Mouse (Mus musculus) left cerebral cortex, postnatal 36 days (tissue): ENCODE measurements at regions not wholly inside any gene's neighbourhood (a gene's known extent, or its start where the extent isn't known, plus 50 kb on each side); places are given as distances from the start of the nearest gene placed in this dataset.
"Not testable (repeated sequence)": the region's sequence is repeated elsewhere in the genome, so short reads cannot be mapped to it uniquely, and the experiment has no call there.

Experiments used
- DNase-seq, 2 experiments: peaks; one replicate each; pipeline ENCODE4 v3.0.0; 2021 to 2022; ENCODE audit warnings: low spot score in 2 of 2, mixed read lengths in 1 of 2
- intact Hi-C: fragments of 180-260 bp; cut with DNase I; formaldehyde crosslinking; loops from one replicate; pipeline ENCODE4 v1.15.1; 2025

- intact Hi-C loops: no loop called here
- DNase-seq: peak; percentile 30 to 60
Observed at GRCm38 (mm10) chr4:79670203-79670891, 1163.6 kb upstream of the Tyrp1 start.

DNA sequence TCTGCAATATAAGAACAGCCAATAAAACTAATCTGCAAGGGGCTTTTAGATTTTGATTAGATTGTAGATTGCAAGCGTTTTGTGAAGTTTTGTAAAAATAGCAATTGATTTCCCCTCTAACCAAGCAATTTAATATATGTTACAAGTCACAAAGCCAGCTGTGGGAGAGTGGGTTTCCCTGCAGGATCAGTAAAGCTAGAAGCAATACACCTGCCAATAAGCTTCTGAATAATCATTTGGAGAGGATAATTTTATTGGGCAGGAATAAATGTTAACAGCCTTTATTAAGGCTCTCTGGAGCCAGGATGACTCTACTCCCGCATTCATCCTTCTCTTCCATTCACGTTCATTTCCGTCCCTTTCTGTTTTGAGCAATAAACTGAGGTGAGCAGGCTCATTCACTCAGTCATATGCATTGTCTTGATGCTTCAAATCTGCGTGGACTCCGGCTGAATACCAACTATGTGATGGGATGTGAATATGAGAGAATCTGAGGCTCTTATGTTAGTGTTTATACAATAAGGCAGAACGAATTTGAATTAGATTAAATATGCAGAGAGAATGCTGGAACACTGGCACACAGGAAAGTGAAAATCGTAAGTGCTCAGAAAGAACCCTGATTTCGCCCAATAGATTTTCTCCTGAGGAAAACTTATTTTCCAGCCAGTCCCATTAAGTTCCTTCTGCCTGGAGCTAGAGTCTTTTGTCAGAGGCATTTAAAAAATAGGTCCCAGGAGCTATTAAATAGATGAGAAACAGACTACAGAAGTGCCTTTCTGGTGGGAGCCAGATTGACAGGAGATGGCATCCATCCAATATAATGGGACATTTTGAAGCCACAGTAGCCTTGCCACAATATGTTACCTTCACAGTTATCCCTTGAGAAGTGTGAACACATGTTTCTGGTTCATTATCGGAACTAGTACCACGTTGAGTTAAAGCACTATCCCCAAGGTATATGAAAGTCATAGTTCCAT, 1138.8 kb upstream of the Tyrp1 start:
- DNase-seq: no peak
- intact Hi-C loops: no loop called here

- intact Hi-C loops, DNase-seq: not testable (repeated sequence)
Observed at GRCm38 (mm10) chr4:79720915-79721314, 1113.0 kb upstream of the Tyrp1 start.

- intact Hi-C loops: no loop called here
- DNase-seq: no peak
Observed at GRCm38 (mm10) chr4:79724103-79724502, 1109.8 kb upstream of the Tyrp1 start.

DNA sequence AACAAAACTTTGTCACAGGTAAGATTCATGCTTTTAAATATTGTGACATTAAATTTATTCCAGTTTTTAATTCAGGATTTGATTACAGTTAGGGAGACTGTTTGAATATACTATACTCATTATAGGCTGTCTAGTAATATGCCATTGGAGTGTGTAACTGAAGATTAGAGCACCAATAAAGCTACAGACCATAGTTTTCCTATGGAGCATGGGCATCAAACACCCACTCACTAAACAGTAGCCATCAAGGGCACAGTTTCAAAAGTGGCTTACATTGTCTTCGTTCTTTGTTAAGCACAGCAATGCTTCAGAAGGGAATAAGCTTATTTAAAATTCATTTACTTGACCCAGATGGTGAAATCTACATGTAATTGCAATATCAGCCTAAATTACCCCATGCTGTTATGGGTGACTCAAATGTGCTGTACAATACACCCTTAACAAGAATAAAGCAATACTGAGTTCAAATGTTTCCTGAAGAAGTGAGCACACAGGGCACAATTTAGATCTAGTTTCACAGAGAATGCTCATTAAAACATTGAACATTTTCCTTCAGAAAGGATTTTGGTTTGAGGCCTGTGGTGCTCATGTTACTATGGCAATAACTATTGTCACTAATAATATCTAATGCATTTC, 1092.9 kb upstream of the Tyrp1 start:
- no peak for DNase-seq
- intact Hi-C loops: no loop called here
